Mouse (Mus musculus): ENCODE data around the gene Gpatch4. TPM values are rescaled to one million over a fixed set of nuclear protein-coding genes. Genes with fewer than 3 reads are reported as not detected.

Gpatch4 gene
- total and polyA plus RNA-seq, 3 experiments, result 21.6 to 128 (median 49.1) TPM

- in situ Hi-C loops (cut with MboI; ENCODE audit: low pct_ligation_motif_present, low pct_unique_long_range_greater_than_20kb, low sequenced_read_pairs) (loop anchor here (5.0 kb wide), 1 partner anchor 59 kb away; no protein-coding TSS in a partner anchor), dilution Hi-C loops (cut with MboI; ENCODE audit: extremely low pct_ligation_motif_present, extremely low pct_unique_long_range_greater_than_20kb, low sequenced_read_pairs) (no loop called here)
- H3K27ac ChIP-seq (ENCODE audit: insufficient read depth, low read depth), result peak within 1 kb of the TSS; percentile 66; the same call in 1 of the 2 replicates
- H3K9me3 ChIP-seq (replicated peaks; ENCODE audit: low read length), result no peaks in the 10 kb centered on the region
- TF ChIP-seq KAT2A (IDR thresholded peaks at IDR 0.05; ENCODE audit: insufficient replicate concordance, low read length), result peak; percentile 90; the same call in 1 of the 2 replicates
- TF ChIP-seq MXI1 (IDR thresholded peaks at IDR 0.05; ENCODE audit: low read depth, low read length), result peak; percentile 97
- peak; percentile 70 for TF ChIP-seq MYC (IDR thresholded peaks at IDR 0.05; ENCODE audit: low read depth, low read length)
- TF ChIP-seq ELF1 (IDR thresholded peaks at IDR 0.05; ENCODE audit: low read depth, low read length), result peak; percentile 91
- TF ChIP-seq JUND (conservative IDR thresholded peaks at IDR 0.05; ENCODE audit: low read depth, low read length), result no peak
- TF ChIP-seq BHLHE40 (IDR thresholded peaks at IDR 0.05; ENCODE audit: low read depth, low read length), result peak; percentile 43
- peak; percentile 96 for TF ChIP-seq HCFC1 (IDR thresholded peaks at IDR 0.05; ENCODE audit: low read depth, low read length)
- 0 out of 2 replicates have a peak, but pooled peaks have one; percentile 62 for TF ChIP-seq RCOR1 (conservative IDR thresholded peaks at IDR 0.05; ENCODE audit: low read depth, low read length)
- peak; percentile 56; the same call in 1 of the 2 replicates for TF ChIP-seq TCF12 (IDR thresholded peaks at IDR 0.05; ENCODE audit: low read depth, low read length)
- no peak for TF ChIP-seq ZC3H11A (IDR thresholded peaks at IDR 0.05; ENCODE audit: low read depth, low read length)
- TF ChIP-seq ZMIZ1 (IDR thresholded peaks at IDR 0.05; ENCODE audit: low read depth, low read length), result no peak
- no peak for TF ChIP-seq SMC3 (IDR thresholded peaks at IDR 0.05; ENCODE audit: low read depth, low read length)
- TF ChIP-seq SIN3A (IDR thresholded peaks at IDR 0.05; ENCODE audit: low read length), result peak; percentile 99
- peak; percentile 42 for TF ChIP-seq IRF4 (IDR thresholded peaks at IDR 0.05; ENCODE audit: low read depth, low read length)
- TF ChIP-seq ETS1 (conservative IDR thresholded peaks at IDR 0.05; ENCODE audit: low read depth, low read length), result no peak; the same call in 1 of the 2 replicates
- peak; percentile 69; the same call in 1 of the 2 replicates for TF ChIP-seq MAX (IDR thresholded peaks at IDR 0.05; ENCODE audit: low read length)
- peak; percentile 26; the same call in 1 of the 2 replicates for TF ChIP-seq GABPA (IDR thresholded peaks at IDR 0.05; ENCODE audit: insufficient replicate concordance, low read depth, low read length)
- no peak for TF ChIP-seq UBTF (IDR thresholded peaks at IDR 0.05; ENCODE audit: low read depth, low read length)
- no peak for TF ChIP-seq TBP (conservative IDR thresholded peaks at IDR 0.05; ENCODE audit: low read depth, low read length)
- peak; percentile 53; the same call in 1 of the 2 replicates for TF ChIP-seq MEF2A (IDR thresholded peaks at IDR 0.05; ENCODE audit: borderline replicate concordance, low read depth, low read length)
- TF ChIP-seq POLR2A (IDR thresholded peaks at IDR 0.05; ENCODE audit: low read depth, low read length), result peak; percentile 43; the same call in 1 of the 2 replicates
- peak; percentile 98 for TF ChIP-seq E2F4 (IDR thresholded peaks at IDR 0.05; ENCODE audit: insufficient replicate concordance, low read depth, low read length)
- peak; percentile 39 for TF ChIP-seq USF1 (IDR thresholded peaks at IDR 0.05; ENCODE audit: low read depth, low read length)
- TF ChIP-seq CHD2 (IDR thresholded peaks at IDR 0.05; ENCODE audit: low read length), result peak; percentile 77
- peak; percentile 54; the same call in 1 of the 2 replicates for TF ChIP-seq MAZ (IDR thresholded peaks at IDR 0.05; ENCODE audit: low read depth, low read length)
- 0 out of 2 replicates have a peak, but pooled peaks have one; percentile 49 for TF ChIP-seq NRF1 (IDR thresholded peaks at IDR 0.05; ENCODE audit: low read depth, low read length)
- peaks cover 21% of the 10 kb centered on the region for H3K27me3 ChIP-seq (replicated peaks)
- peak within 1 kb of the TSS; percentile 65 for H3K4me2 ChIP-seq (ENCODE audit: insufficient read depth, low read depth, poor library complexity, severe bottlenecking)
- H3K4me1 ChIP-seq (ENCODE audit: control insufficient read depth in 1 of 2, insufficient read depth in 2 of 2), result peaks cover 10 to 40% of the 10 kb centered on the region in 2 experiments
- no peaks in the 10 kb centered on the region for H3K79me2 ChIP-seq (replicated peaks; ENCODE audit: control insufficient read depth, extremely low read depth, insufficient read depth, poor library complexity, severe bottlenecking)
- peak within 1 kb of the TSS; percentile 23; the same call in 1 of the 2 replicates for H3K9ac ChIP-seq (ENCODE audit: insufficient read depth, low read depth)
- H3K36me3 ChIP-seq (replicated peaks in 1 of 2; ENCODE audit: control insufficient read depth in 1 of 2, insufficient read depth in 1 of 2, low read length in 1 of 2), result peaks cover 0 to 18% of the 10 kb centered on the region in 2 experiments
- DNase-seq (ENCODE audit: extremely low read depth), result peak; percentile 82
- peak within 1 kb of the TSS; percentile 56 to 76 (median 66) for H3K4me3 ChIP-seq (replicated peaks in 1 of 3; ENCODE audit: low read depth in 2 of 3, low read length in 2 of 3, poor library complexity in 1 of 3)
Observed at GRCm38 (mm10) chr3:88081345-88082223, 38.7 kb downstream of the Gpatch4 start, which contains the start of gene Iqgap3. TSS of gene Iqgap3 (plus strand) at chr3:88081971.
